Mouse (Mus musculus): ENCODE measurements around the gene Gstm3.
"Not testable (repeated sequence)": the region's sequence is repeated elsewhere in the genome, so short reads cannot be mapped to it uniquely, and the experiment has no call there.

Gene Gstm3

GRCm38 (mm10) chr3:107968724-107969395 is at the start of gene Gstm3:
Gene Gstm3, minus strand, starts transcription at chr3:107969283.
- CTCF ChIA-PET = no interaction called here

GRCm38 (mm10) chr3:108018190-108018820 is 49.2 kb upstream of the Gstm3 start:
- CTCF ChIA-PET = no interaction called here

GRCm38 (mm10) chr3:108017473-108018189 is 48.5 kb upstream of the Gstm3 start, which contains the start of gene Gstm1:
Gene Gstm1, minus strand, starts transcription at chr3:108017973.
- CTCF ChIA-PET = no interaction called here

GRCm38 (mm10) chr3:108016468-108016867 is 47.4 kb upstream of the Gstm3 start:
- CTCF ChIA-PET = not testable (repeated sequence)

- CTCF ChIA-PET = no interaction called here
Observed at GRCm38 (mm10) chr3:108014974-108015346, 45.9 kb upstream of the Gstm3 start.

- CTCF ChIA-PET = interaction anchor here (0.5 kb wide), 1 partner anchor 82 kb away, joined by 3 read pairs; no protein-coding TSS in a partner anchor
Observed at GRCm38 (mm10) chr3:108014098-108014973, 45.3 kb upstream of the Gstm3 start.

GRCm38 (mm10) chr3:108013331-108013871 is 44.3 kb upstream of the Gstm3 start:
- CTCF ChIA-PET = no interaction called here

- CTCF ChIA-PET = no interaction called here
Observed at GRCm38 (mm10) chr3:108011558-108011957, 42.5 kb upstream of the Gstm3 start.

- CTCF ChIA-PET = no interaction called here
Observed at GRCm38 (mm10) chr3:108010286-108010685, 41.2 kb upstream of the Gstm3 start.

GRCm38 (mm10) chr3:108002021-108002420 is 32.9 kb upstream of the Gstm3 start:
- CTCF ChIA-PET = no interaction called here

GRCm38 (mm10) chr3:107999491-107999890 is 30.4 kb upstream of the Gstm3 start:
- CTCF ChIA-PET = interaction anchor here (0.6 kb wide), 1 partner anchor 563 kb away, joined by 8 read pairs; no protein-coding TSS in a partner anchor

GRCm38 (mm10) chr3:107998591-107998990 is 29.5 kb upstream of the Gstm3 start:
- CTCF ChIA-PET = no interaction called here

- CTCF ChIA-PET = no interaction called here
Observed at GRCm38 (mm10) chr3:107996576-107996975, 27.5 kb upstream of the Gstm3 start.

GRCm38 (mm10) chr3:107995974-107996373 is 26.9 kb upstream of the Gstm3 start:
- CTCF ChIA-PET = not testable (repeated sequence)

GRCm38 (mm10) chr3:107986041-107986562 is 17.0 kb upstream of the Gstm3 start, which contains the start of gene Gstm2:
Gene Gstm2, minus strand, starts transcription at chr3:107986453.
- CTCF ChIA-PET = no interaction called here

GRCm38 (mm10) chr3:107985141-107985540 is 16.1 kb upstream of the Gstm3 start:
- CTCF ChIA-PET = not testable (repeated sequence)

GRCm38 (mm10) chr3:107984471-107984870 is 15.4 kb upstream of the Gstm3 start:
- CTCF ChIA-PET = no interaction called here

GRCm38 (mm10) chr3:107983771-107984170 is 14.7 kb upstream of the Gstm3 start:
- CTCF ChIA-PET = no interaction called here

GRCm38 (mm10) chr3:107982726-107983125 is 13.6 kb upstream of the Gstm3 start:
- CTCF ChIA-PET = no interaction called here

- CTCF ChIA-PET = no interaction called here
Observed at GRCm38 (mm10) chr3:107981261-107981660, 12.2 kb upstream of the Gstm3 start.

- CTCF ChIA-PET = no interaction called here
Observed at GRCm38 (mm10) chr3:107977691-107978090, 8.6 kb upstream of the Gstm3 start.

Measured in spleen, embryonic (tissue).